Mouse (Mus musculus) neural tube, embryonic 11.5 days (tissue): ENCODE results near the gene Rgs2. TPM values are rescaled to one million over a fixed set of nuclear protein-coding genes. Genes with fewer than 3 reads are reported as not detected.

Experiments used
- ATAC-seq: fragments of 200-750 bp; cut with Nextera tagmentation; 2 replicates; pipeline ENCODE4 v1.8.0; 2017; ENCODE audit warnings: moderate number of reproducible peaks, mild to moderate bottlenecking, moderate TSS enrichment, moderate library complexity; ENCODE audit not compliant: insufficient read depth, low FRiP score, low TSS enrichment
- DNase-seq: peaks from one replicate; pipeline ENCODE4 v3.0.0-alpha.2; 2015; ENCODE audit warnings: low spot score
- H3K27ac ChIP-seq: fragments of 300-500 bp; sonication (generic); 2 replicates; pipeline ENCODE4 v1.5.1; 2014; ENCODE audit warnings: low read depth, mild to moderate bottlenecking, low read length
- H3K27me3 ChIP-seq: fragments of 300-500 bp; sonication (generic); 2 replicates; pipeline ENCODE4 v1.6.1; 2014; ENCODE audit warnings: mild to moderate bottlenecking, low read length, mixed read lengths; ENCODE audit not compliant: control insufficient read depth, insufficient read depth
- H3K36me3 ChIP-seq: fragments of 300-500 bp; sonication (generic); 2 replicates; pipeline ENCODE4 v1.6.1; 2014; ENCODE audit warnings: mild to moderate bottlenecking, low read length, moderate library complexity, mixed read lengths; ENCODE audit not compliant: control insufficient read depth, insufficient read depth
- H3K4me1 ChIP-seq: fragments of 300-500 bp; sonication (generic); 2 replicates; pipeline ENCODE4 v1.6.1; 2014; ENCODE audit warnings: low read length, mixed read lengths; ENCODE audit not compliant: control insufficient read depth, insufficient read depth
- H3K4me2 ChIP-seq: fragments of 300-500 bp; sonication (generic); 2 replicates; pipeline ENCODE4 v1.6.1; 2014; ENCODE audit warnings: low read depth, mild to moderate bottlenecking, moderate library complexity
- H3K4me3 ChIP-seq: fragments of 300-500 bp; sonication (generic); 2 replicates; pipeline ENCODE4 v1.5.1; 2014; ENCODE audit warnings: low read depth, low read length
- H3K9ac ChIP-seq: fragments of 300-500 bp; sonication (generic); 2 replicates; pipeline ENCODE4 v1.6.1; 2014; ENCODE audit warnings: mild to moderate bottlenecking, low read length
- H3K9me3 ChIP-seq: fragments of 300-500 bp; sonication (generic); 2 replicates; pipeline ENCODE4 v1.6.1; 2016; ENCODE audit warnings: low read length; ENCODE audit not compliant: control insufficient read depth
- WGBS: fragments of 180-500 bp; shearing (Covaris S2); extraction: QIAGEN DNeasy Blood & Tissue Kit; methylation state at CpG from one replicate; pipeline ENCODE4 v1.1.7; 2014; 5-methylcytosine and 5-hydroxymethylcytosine counted together
- polyA plus RNA-seq: library from polyadenylated mRNA; unstranded; fragments of >200 nt; fragmentation: Nextera tagmentation; extraction: Ambion mirVana; gene quantifications from 2 replicates; pipeline ENCODE4 v1.2.1, GENCODE M21; 2014

Rgs2 gene
- polyA plus RNA-seq, 1 experiment from 2014 or later, result 53.3 TPM

DNA sequence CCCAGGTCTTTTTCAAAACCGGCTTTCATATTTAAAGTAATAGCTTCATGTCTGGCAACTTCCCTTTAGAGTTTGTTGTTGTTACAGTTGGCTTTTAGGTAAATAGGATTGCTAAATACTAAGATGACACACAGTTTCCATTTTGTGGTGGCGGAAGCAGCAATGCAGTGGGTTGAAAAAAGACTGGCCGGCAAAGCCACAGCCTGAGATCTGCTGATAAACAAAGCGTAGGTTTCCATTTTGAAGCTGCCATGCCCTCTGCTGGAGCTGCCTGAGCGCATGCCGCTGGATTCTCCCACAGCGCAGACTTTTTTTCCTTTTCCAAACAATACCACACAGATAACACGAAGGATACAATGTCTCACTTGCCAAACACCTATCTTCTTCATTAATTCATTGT lies 2.6 kb upstream of the Rgs2 start:
- Histone ChIP-seq H3K36me3 (no peaks in the 10 kb centered on the region), H3K9me3 (no peaks in the 10 kb centered on the region), H3K27ac (no peak overlapping the region), H3K9ac (no peak overlapping the region), H3K27me3 (no peaks in the 10 kb centered on the region), H3K4me3 (no peak overlapping the region), H3K4me2 (peak overlapping the region; percentile 20), H3K4me1 (0 out of 2 replicates have a peak, but pooled peaks cover 2% of the 10 kb centered on the region)
- 8% methylated on average over 8 of the region's 8 CpGs for WGBS
- ATAC-seq (no peak; the same call in 1 of the 2 replicates), DNase-seq (peak; percentile 71)

DNA sequence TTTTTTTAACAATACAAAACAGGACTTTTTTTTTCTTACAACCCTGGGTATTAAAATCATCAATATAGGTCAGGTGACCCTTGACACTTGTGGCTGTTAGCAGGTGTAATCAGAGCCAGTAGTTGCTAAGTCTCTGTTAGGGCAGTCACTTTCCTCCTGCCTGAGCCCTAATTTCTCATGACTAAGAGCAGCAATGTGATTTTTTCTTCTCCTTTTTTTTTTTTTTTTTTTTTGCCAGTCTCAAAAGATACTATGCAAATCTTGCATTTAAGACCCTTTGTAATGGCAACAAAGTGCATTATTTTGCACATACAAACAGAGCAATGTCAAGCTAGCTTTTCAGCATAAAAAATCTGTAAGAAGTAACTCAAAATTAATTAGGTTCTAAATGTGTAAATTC lies 1.7 kb upstream of the Rgs2 start:
- no peak for ATAC-seq
- H3K27me3 ChIP-seq, result no peaks in the 10 kb centered on the region
- no peaks in the 10 kb centered on the region for H3K36me3 ChIP-seq
- H3K9me3 ChIP-seq, result no peaks in the 10 kb centered on the region
- no peak overlapping the region for H3K4me2 ChIP-seq
- DNase-seq, result no peak
- H3K27ac ChIP-seq, result no peak overlapping the region
- H3K4me3 ChIP-seq, result no peak overlapping the region
- H3K9ac ChIP-seq, result no peak overlapping the region
- H3K4me1 ChIP-seq, result 0 out of 2 replicates have a peak, but pooled peaks cover 2% of the 10 kb centered on the region

GRCm38 (mm10) chr1:144004741-144005140 lies 780 bp upstream of the Rgs2 start:
- Histone ChIP-seq H3K27ac (no peak overlapping the region), H3K4me1 (0 out of 2 replicates have a peak, but pooled peaks cover 2% of the 10 kb centered on the region), H3K4me2 (peak overlapping the region; percentile 65), H3K9me3 (no peaks in the 10 kb centered on the region), H3K4me3 (peak overlapping the region; percentile 53), H3K36me3 (no peaks in the 10 kb centered on the region), H3K9ac (peak overlapping the region; percentile 71), H3K27me3 (no peaks in the 10 kb centered on the region)
- 6% methylated on average over 9 of the region's 9 CpGs for WGBS
- ATAC-seq (peak; percentile 3; the same call in 1 of the 2 replicates), DNase-seq (peak; percentile 19)

DNA sequence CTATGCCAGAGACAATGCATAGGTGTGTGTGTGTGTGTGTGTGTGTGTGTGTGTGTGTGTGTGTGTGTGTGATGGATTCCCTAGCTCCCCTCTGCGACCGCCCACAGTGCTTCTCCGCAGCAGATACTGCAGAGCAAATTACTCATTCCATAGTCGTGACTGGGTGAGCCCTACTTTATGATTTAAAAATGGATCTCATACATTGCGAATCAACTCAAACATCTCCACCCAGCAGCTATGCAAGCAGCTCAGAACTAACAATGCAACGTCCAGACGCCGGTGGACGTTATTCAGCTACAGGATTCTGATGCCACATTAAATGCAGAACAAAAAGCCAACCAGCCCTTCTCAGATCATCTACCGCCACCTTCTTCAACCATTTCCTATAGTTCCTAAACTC lies 545 bp downstream of the Rgs2 start:
- 8% methylated on average over 10 of the region's 10 CpGs for WGBS
- peak overlapping the region; percentile 53 for H3K4me3 ChIP-seq
- H3K9me3 ChIP-seq, result no peaks in the 10 kb centered on the region
- no peaks in the 10 kb centered on the region for H3K36me3 ChIP-seq
- H3K9ac ChIP-seq, result peak overlapping the region; percentile 71
- no peak overlapping the region for H3K27ac ChIP-seq
- H3K27me3 ChIP-seq, result no peaks in the 10 kb centered on the region
- H3K4me1 ChIP-seq, result 0 out of 2 replicates have a peak, but pooled peaks cover 2% of the 10 kb centered on the region
- ATAC-seq, result peak; percentile 10; the same call in 1 of the 2 replicates
- no peak for DNase-seq
- H3K4me2 ChIP-seq, result peak overlapping the region; percentile 65

- peak overlapping the region; percentile 65 for H3K4me2 ChIP-seq
- no peak overlapping the region; the same call in 1 of the 2 replicates for H3K4me3 ChIP-seq
- DNase-seq (no peak), ATAC-seq (no peak)
- 0 out of 2 replicates have a peak, but pooled peaks cover 2% of the 10 kb centered on the region for H3K4me1 ChIP-seq
- no peaks in the 10 kb centered on the region for H3K36me3 ChIP-seq
- no peak overlapping the region for H3K9ac ChIP-seq
- no peaks in the 10 kb centered on the region for H3K27me3 ChIP-seq
- no peak overlapping the region for H3K27ac ChIP-seq
- H3K9me3 ChIP-seq, result no peaks in the 10 kb centered on the region
- 77% methylated on average over 4 of the region's 4 CpGs for WGBS
Measured at GRCm38 (mm10) chr1:144002715-144003066, 1.3 kb downstream of the Rgs2 start.

- DNase-seq (no peak), ATAC-seq (no peak)
- H3K4me2 ChIP-seq, result peak overlapping the region; percentile 65
- H3K4me3 ChIP-seq, result no peak overlapping the region; the same call in 1 of the 2 replicates
- 92% methylated on average over 6 of the region's 6 CpGs for WGBS
- no peak overlapping the region for H3K9ac ChIP-seq
- H3K27ac ChIP-seq, result no peak overlapping the region
- H3K36me3 ChIP-seq, result no peaks in the 10 kb centered on the region
- 0 out of 2 replicates have a peak, but pooled peaks cover 2% of the 10 kb centered on the region for H3K4me1 ChIP-seq
- no peaks in the 10 kb centered on the region for H3K27me3 ChIP-seq
- no peaks in the 10 kb centered on the region for H3K9me3 ChIP-seq
Measured at GRCm38 (mm10) chr1:144002036-144002714, 1.8 kb downstream of the Rgs2 start.

DNA sequence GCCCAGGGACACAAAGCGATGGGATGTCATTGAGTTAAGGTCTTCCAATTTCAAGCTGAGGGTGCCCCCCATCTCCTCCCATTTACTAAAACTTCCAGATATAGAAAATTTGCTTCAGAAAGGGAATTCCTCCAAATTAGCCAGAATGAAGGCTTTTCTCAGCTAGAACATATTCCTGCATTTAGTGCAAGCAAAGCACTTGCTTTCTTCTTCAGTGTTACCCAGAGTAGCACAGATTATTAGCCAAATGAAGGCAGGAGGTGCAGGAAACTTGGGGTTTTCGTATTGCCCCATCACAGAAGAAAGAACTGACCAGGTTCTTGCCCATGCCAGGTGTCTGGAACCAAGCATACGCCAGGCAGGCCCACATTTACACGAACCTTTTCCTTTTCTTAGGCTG lies 3.7 kb downstream of the Rgs2 start:
- ATAC-seq (no peak), DNase-seq (no peak)
- Histone ChIP-seq H3K4me3 (no peak overlapping the region), H3K4me1 (no peaks in the 10 kb centered on the region), H3K9ac (no peak overlapping the region), H3K27me3 (no peaks in the 10 kb centered on the region), H3K27ac (no peak overlapping the region), H3K4me2 (no peak overlapping the region), H3K36me3 (no peaks in the 10 kb centered on the region), H3K9me3 (no peaks in the 10 kb centered on the region)
- WGBS, result 92% methylated on average over 4 of the region's 4 CpGs

- no peaks in the 10 kb centered on the region for H3K27me3 ChIP-seq
- H3K4me3 ChIP-seq, result no peak overlapping the region
- no peak overlapping the region for H3K4me2 ChIP-seq
- H3K9me3 ChIP-seq, result no peaks in the 10 kb centered on the region
- H3K9ac ChIP-seq, result no peak overlapping the region
- H3K36me3 ChIP-seq, result no peaks in the 10 kb centered on the region
- 72% methylated on average over 7 of the region's 7 CpGs for WGBS
- DNase-seq (no peak), ATAC-seq (no peak)
- no peaks in the 10 kb centered on the region for H3K4me1 ChIP-seq
- no peak overlapping the region for H3K27ac ChIP-seq
Measured at GRCm38 (mm10) chr1:143999371-143999920, 4.5 kb downstream of the Rgs2 start.

GRCm38 (mm10) chr1:143993026-143993425 lies 10.9 kb downstream of the Rgs2 start:
- no peak overlapping the region for H3K27ac ChIP-seq
- whole genome bisulfite sequencing, result 79% methylated on average over 1 of the region's 1 CpGs
- no peaks in the 10 kb centered on the region for H3K27me3 ChIP-seq
- no peaks in the 10 kb centered on the region for H3K4me1 ChIP-seq
- DNase-seq (no peak), ATAC-seq (no peak)
- H3K9ac ChIP-seq, result no peak overlapping the region
- H3K36me3 ChIP-seq, result no peaks in the 10 kb centered on the region
- no peak overlapping the region for H3K4me3 ChIP-seq
- no peaks in the 10 kb centered on the region for H3K9me3 ChIP-seq
- no peak overlapping the region for H3K4me2 ChIP-seq
